Mouse (Mus musculus): ENCODE measurements at regions not wholly inside any gene's neighbourhood (a gene's known extent, or its start where the extent isn't known, plus 50 kb on each side); places are given as distances from the start of the nearest gene placed in this dataset.

DNA sequence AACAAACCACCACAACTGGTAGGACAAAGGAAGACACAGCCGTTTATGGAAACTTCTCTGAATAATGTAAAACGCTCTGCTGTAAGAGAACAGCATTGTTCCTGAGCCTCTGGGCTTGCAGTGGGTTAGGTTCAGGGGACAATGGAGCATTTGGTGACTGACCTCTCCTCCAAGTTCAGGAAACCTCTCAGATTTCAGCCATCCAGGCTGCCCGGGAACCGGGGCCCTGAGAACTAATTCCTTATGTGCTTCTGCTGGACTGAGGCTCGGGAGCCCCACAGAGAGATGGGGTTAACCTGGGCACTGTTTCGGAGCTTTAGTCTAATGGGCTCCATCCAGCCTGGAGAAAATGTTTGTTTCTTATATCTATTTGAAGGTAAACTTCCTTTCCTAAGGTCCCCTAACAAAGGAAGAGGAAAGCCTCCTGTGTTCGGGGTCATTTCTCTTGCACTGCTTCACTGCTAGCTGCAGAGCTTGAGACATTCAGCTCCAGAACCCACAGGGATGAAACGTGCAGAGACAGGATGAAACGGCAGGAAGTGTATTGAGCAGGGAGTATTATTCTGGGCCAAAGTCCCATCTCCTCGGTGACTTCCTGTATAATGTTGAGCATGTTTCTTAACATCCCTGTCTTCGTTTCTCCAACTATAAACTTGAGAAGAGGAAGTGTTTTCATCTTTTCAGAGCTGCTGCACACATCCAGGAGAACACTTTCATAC is 220.5 kb downstream of the Plpp3 start:
- Histone ChIP-seq H3K36me3 (ENCODE audit: insufficient read depth, low read length) (no peaks in the 10 kb centered on the region), H3K9me3 (ENCODE audit: low read length) (no peaks in the 10 kb centered on the region; the same call in 1 of the 2 replicates), H3K27me3 (ENCODE audit: insufficient read depth, low read length) (no peaks in the 10 kb centered on the region), H3K4me3 (replicated peaks; ENCODE audit: low read length) (no peak overlapping the region), H3K4me1 (replicated peaks; ENCODE audit: low read depth, low read length) (no peaks in the 10 kb centered on the region)
- no peak for TF ChIP-seq POU5F1 (IDR thresholded peaks at IDR 0.05; ENCODE audit: borderline replicate concordance, low read length)
- no peak for TF ChIP-seq CTCF (conservative IDR thresholded peaks at IDR 0.05; ENCODE audit: low read length)
- TF ChIP-seq NANOG (IDR thresholded peaks at IDR 0.05; ENCODE audit: borderline replicate concordance, low read length), result no peak

DNA sequence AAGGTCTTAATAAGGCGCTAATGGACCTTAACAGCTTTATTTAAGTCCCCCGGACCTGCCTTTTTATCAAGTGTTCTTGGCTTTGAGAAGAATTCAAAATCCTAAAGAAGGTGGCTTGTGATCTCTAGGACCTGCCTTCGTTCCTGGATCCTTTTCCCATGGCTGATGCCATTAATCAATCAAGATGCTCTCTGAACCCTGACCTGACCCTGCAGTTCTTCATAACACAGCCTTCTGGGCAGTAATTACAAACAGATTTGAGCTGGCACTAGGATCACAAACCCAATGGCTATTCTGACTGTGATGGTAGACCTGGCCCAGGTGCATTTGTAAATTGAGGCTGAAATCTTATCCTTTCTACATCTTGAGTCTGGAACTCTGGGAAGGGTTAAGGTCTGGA is 227.7 kb downstream of the Plpp3 start:
- Histone ChIP-seq H3K4me3 (replicated peaks; ENCODE audit: low read length) (no peak overlapping the region), H3K9me3 (ENCODE audit: low read length) (0 out of 2 replicates have a peak, but pooled peaks cover 4% of the 10 kb centered on the region), H3K4me1 (replicated peaks; ENCODE audit: low read depth, low read length) (no peaks in the 10 kb centered on the region), H3K36me3 (ENCODE audit: insufficient read depth, low read length) (no peaks in the 10 kb centered on the region), H3K27me3 (ENCODE audit: insufficient read depth, low read length) (no peaks in the 10 kb centered on the region)
- TF ChIP-seq NANOG (IDR thresholded peaks at IDR 0.05; ENCODE audit: borderline replicate concordance, low read length), result no peak
- no peak for TF ChIP-seq CTCF (conservative IDR thresholded peaks at IDR 0.05; ENCODE audit: low read length)
- no peak for TF ChIP-seq POU5F1 (IDR thresholded peaks at IDR 0.05; ENCODE audit: borderline replicate concordance, low read length)

GRCm38 (mm10) chr4:105385481-105385880 is 228.3 kb downstream of the Plpp3 start:
- H3K27me3 ChIP-seq (ENCODE audit: insufficient read depth, low read length), result no peaks in the 10 kb centered on the region
- TF ChIP-seq POU5F1 (IDR thresholded peaks at IDR 0.05; ENCODE audit: borderline replicate concordance, low read length) (no peak), NANOG (IDR thresholded peaks at IDR 0.05; ENCODE audit: borderline replicate concordance, low read length) (no peak), CTCF (conservative IDR thresholded peaks at IDR 0.05; ENCODE audit: low read length) (no peak)
- no peaks in the 10 kb centered on the region for H3K4me1 ChIP-seq (replicated peaks; ENCODE audit: low read depth, low read length)
- H3K4me3 ChIP-seq (replicated peaks; ENCODE audit: low read length), result no peak overlapping the region
- H3K36me3 ChIP-seq (ENCODE audit: insufficient read depth, low read length), result no peaks in the 10 kb centered on the region
- 0 out of 2 replicates have a peak, but pooled peaks cover 4% of the 10 kb centered on the region for H3K9me3 ChIP-seq (ENCODE audit: low read length)

GRCm38 (mm10) chr4:105390378-105390777 is 233.2 kb downstream of the Plpp3 start:
- H3K27me3 ChIP-seq (ENCODE audit: insufficient read depth, low read length), result no peaks in the 10 kb centered on the region
- no peaks in the 10 kb centered on the region for H3K36me3 ChIP-seq (ENCODE audit: insufficient read depth, low read length)

DNA sequence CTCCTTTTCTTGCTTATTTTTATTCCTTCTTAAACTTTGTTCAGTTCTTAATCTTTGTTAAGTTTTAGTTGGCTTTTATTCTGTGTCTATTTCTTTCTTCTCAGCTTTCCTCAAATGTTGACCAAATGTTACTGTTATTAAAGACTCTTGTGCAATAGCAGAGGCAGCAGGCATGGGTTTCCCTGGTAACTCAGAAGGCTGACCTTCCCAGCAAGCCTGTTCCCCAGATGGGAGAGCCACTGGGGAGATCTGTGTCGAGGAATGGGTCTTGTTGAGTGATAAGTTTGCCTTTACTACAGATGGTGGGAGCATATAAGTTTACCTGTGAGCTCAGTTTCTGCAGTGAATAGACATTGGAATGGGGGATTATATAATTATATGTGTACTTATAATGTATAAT is 237.2 kb downstream of the Plpp3 start:
- no peaks in the 10 kb centered on the region for H3K4me1 ChIP-seq (replicated peaks; ENCODE audit: low read depth, low read length)
- TF ChIP-seq CTCF (conservative IDR thresholded peaks at IDR 0.05; ENCODE audit: low read length) (no peak), NANOG (IDR thresholded peaks at IDR 0.05; ENCODE audit: borderline replicate concordance, low read length) (no peak), POU5F1 (IDR thresholded peaks at IDR 0.05; ENCODE audit: borderline replicate concordance, low read length) (no peak)
- no peak overlapping the region for H3K4me3 ChIP-seq (replicated peaks; ENCODE audit: low read length)
- 0 out of 2 replicates have a peak, but pooled peaks cover 6% of the 10 kb centered on the region for H3K9me3 ChIP-seq (ENCODE audit: low read length)
- no peaks in the 10 kb centered on the region for H3K36me3 ChIP-seq (ENCODE audit: insufficient read depth, low read length)
- H3K27me3 ChIP-seq (ENCODE audit: insufficient read depth, low read length), result no peaks in the 10 kb centered on the region

More at GRCm38 (mm10) chr4:105390378-105390777, 233.2 kb downstream of the Plpp3 start:
- no peaks in the 10 kb centered on the region for H3K4me1 ChIP-seq (replicated peaks; ENCODE audit: low read depth, low read length)
- H3K9me3 ChIP-seq (ENCODE audit: low read length), result 0 out of 2 replicates have a peak, but pooled peaks cover 11% of the 10 kb centered on the region
- H3K4me3 ChIP-seq (replicated peaks; ENCODE audit: low read length), result no peak overlapping the region
- TF ChIP-seq NANOG (IDR thresholded peaks at IDR 0.05; ENCODE audit: borderline replicate concordance, low read length) (no peak), POU5F1 (IDR thresholded peaks at IDR 0.05; ENCODE audit: borderline replicate concordance, low read length) (no peak), CTCF (conservative IDR thresholded peaks at IDR 0.05; ENCODE audit: low read length) (no peak)

DNA sequence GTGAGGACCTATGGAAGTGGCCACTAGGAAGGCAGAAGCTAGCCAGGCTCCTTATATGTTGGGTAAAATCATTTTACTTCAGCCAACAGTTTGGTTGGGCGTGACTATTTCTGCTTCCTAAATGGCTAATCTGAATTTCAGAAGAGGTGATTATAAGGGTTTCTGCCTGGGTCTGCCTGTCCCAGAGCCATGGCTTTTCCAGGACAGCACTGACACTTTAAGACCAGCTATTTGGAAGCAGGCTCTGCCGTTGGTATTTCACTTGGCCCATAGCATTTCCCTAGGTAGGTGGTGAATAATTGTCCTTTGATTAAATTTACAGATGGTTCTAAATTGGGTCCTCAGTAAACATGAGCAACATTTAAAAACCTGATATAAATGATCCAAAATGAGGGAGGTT is 240.3 kb downstream of the Plpp3 start:
- no peaks in the 10 kb centered on the region for H3K36me3 ChIP-seq (ENCODE audit: insufficient read depth, low read length)
- H3K27me3 ChIP-seq (ENCODE audit: insufficient read depth, low read length), result no peaks in the 10 kb centered on the region
- H3K4me3 ChIP-seq (replicated peaks; ENCODE audit: low read length), result no peak overlapping the region
- H3K9me3 ChIP-seq (ENCODE audit: low read length), result 0 out of 2 replicates have a peak, but pooled peaks cover 6% of the 10 kb centered on the region
- no peak for TF ChIP-seq CTCF (conservative IDR thresholded peaks at IDR 0.05; ENCODE audit: low read length)
- no peaks in the 10 kb centered on the region for H3K4me1 ChIP-seq (replicated peaks; ENCODE audit: low read depth, low read length)

- TF ChIP-seq POU5F1 (IDR thresholded peaks at IDR 0.05; ENCODE audit: borderline replicate concordance, low read length) (no peak), CTCF (conservative IDR thresholded peaks at IDR 0.05; ENCODE audit: low read length) (no peak), NANOG (IDR thresholded peaks at IDR 0.05; ENCODE audit: borderline replicate concordance, low read length) (no peak)
- no peaks in the 10 kb centered on the region for H3K27me3 ChIP-seq (ENCODE audit: insufficient read depth, low read length)
- H3K4me3 ChIP-seq (replicated peaks; ENCODE audit: low read length), result no peak overlapping the region
- H3K36me3 ChIP-seq (ENCODE audit: insufficient read depth, low read length), result no peaks in the 10 kb centered on the region
- H3K4me1 ChIP-seq (replicated peaks; ENCODE audit: low read depth, low read length), result no peaks in the 10 kb centered on the region
- H3K9me3 ChIP-seq (ENCODE audit: low read length), result no peaks in the 10 kb centered on the region
Observed at GRCm38 (mm10) chr4:105402021-105402420, 244.9 kb downstream of the Plpp3 start.

GRCm38 (mm10) chr4:105403169-105403568 is 246.0 kb downstream of the Plpp3 start:
- Histone ChIP-seq H3K36me3 (ENCODE audit: insufficient read depth, low read length) (no peaks in the 10 kb centered on the region), H3K27me3 (ENCODE audit: insufficient read depth, low read length) (no peaks in the 10 kb centered on the region), H3K9me3 (ENCODE audit: low read length) (no peaks in the 10 kb centered on the region), H3K4me1 (replicated peaks; ENCODE audit: low read depth, low read length) (no peaks in the 10 kb centered on the region), H3K4me3 (replicated peaks; ENCODE audit: low read length) (no peak overlapping the region)
- TF ChIP-seq CTCF (conservative IDR thresholded peaks at IDR 0.05; ENCODE audit: low read length), result no peak
- TF ChIP-seq POU5F1 (IDR thresholded peaks at IDR 0.05; ENCODE audit: borderline replicate concordance, low read length), result no peak
- no peak for TF ChIP-seq NANOG (IDR thresholded peaks at IDR 0.05; ENCODE audit: borderline replicate concordance, low read length)

- TF ChIP-seq CTCF (conservative IDR thresholded peaks at IDR 0.05; ENCODE audit: low read length) (no peak), POU5F1 (IDR thresholded peaks at IDR 0.05; ENCODE audit: borderline replicate concordance, low read length) (no peak), NANOG (IDR thresholded peaks at IDR 0.05; ENCODE audit: borderline replicate concordance, low read length) (no peak)
- Histone ChIP-seq H3K4me3 (replicated peaks; ENCODE audit: low read length) (no peak overlapping the region), H3K4me1 (replicated peaks; ENCODE audit: low read depth, low read length) (no peaks in the 10 kb centered on the region), H3K36me3 (ENCODE audit: insufficient read depth, low read length) (no peaks in the 10 kb centered on the region), H3K9me3 (ENCODE audit: low read length) (no peaks in the 10 kb centered on the region), H3K27me3 (ENCODE audit: insufficient read depth, low read length) (no peaks in the 10 kb centered on the region)
Observed at GRCm38 (mm10) chr4:105403686-105404085, 246.5 kb downstream of the Plpp3 start.
